Mouse (Mus musculus) stomach, postnatal 0 days (tissue): Measurements from ENCODE around the gene Uggt1.

Experiments
- CTCF ChIP-seq: IDR thresholded peaks from 2 replicates; pipeline ENCODE4 v1.5.1; 2016; ENCODE audit warnings: antibody characterized with exemption, low read depth, mild to moderate bottlenecking, moderate library complexity
- EP300 ChIP-seq: optimal IDR thresholded peaks from 2 replicates; pipeline ENCODE3; 2016; ENCODE audit warnings: antibody characterized with exemption

- TF ChIP-seq CTCF (no peak), EP300 (no peak)
Measured at GRCm38 (mm10) chr1:36214324-36214723, 30.2 kb downstream of the Uggt1 start.
